Mouse (Mus musculus) CH12.LX (cell line): ENCODE data around the gene Efhd2.

Experiments used
- CHD2 ChIP-seq: IDR thresholded peaks from 2 replicates; pipeline ENCODE4 v1.6.1; 2011; ENCODE audit warnings: low read length, improper control_type of control experiment
- CTCF ChIP-seq, 2 experiments: IDR thresholded peaks in 1 of 2; conservative IDR thresholded peaks in 1 of 2; 2 replicates each; pipeline ENCODE4 v1.5.1; 2011 to 2012; ENCODE audit warnings: low read depth in 2 of 2, low read length in 2 of 2, improper control_type of control experiment in 1 of 2, inconsistent platforms in 1 of 2, mild to moderate bottlenecking in 1 of 2, moderate library complexity in 1 of 2
- JUND ChIP-seq: conservative IDR thresholded peaks from 2 replicates; pipeline ENCODE4 v1.6.1; 2011; ENCODE audit warnings: low read depth, low read length, improper control_type of control experiment
- MAFK ChIP-seq: IDR thresholded peaks from 2 replicates; pipeline ENCODE4 v1.6.1; 2011; ENCODE audit warnings: low read length, improper control_type of control experiment; ENCODE audit not compliant: insufficient replicate concordance
- MAX ChIP-seq: IDR thresholded peaks from 2 replicates; pipeline ENCODE4 v1.6.1; 2011; ENCODE audit warnings: low read length, improper control_type of control experiment
- MAZ ChIP-seq: IDR thresholded peaks from 2 replicates; pipeline ENCODE4 v1.6.1; 2012; ENCODE audit warnings: low read depth, mild to moderate bottlenecking, inconsistent platforms, low read length, improper control_type of control experiment, moderate library complexity
- ZC3H11A ChIP-seq: IDR thresholded peaks from 2 replicates; pipeline ENCODE4 v1.6.1; 2012; ENCODE audit warnings: low read depth, mild to moderate bottlenecking, inconsistent platforms, low read length, improper control_type of control experiment
- ZKSCAN1 ChIP-seq: IDR thresholded peaks from 2 replicates; pipeline ENCODE4 v1.6.1; 2012; ENCODE audit warnings: low read depth, inconsistent platforms, low read length, improper control_type of control experiment, borderline replicate concordance

- TF ChIP-seq CHD2 (no peak), CTCF (conservative IDR thresholded peaks at IDR 0.05 in 1 of 2, IDR thresholded peaks at IDR 0.05 in 1 of 2; ENCODE audit: low read depth in 2 of 2, low read length in 2 of 2) (no peak), MAX (no peak), MAFK (no peak), ZC3H11A (no peak), JUND (no peak), MAZ (no peak), ZKSCAN1 (no peak)
Observed at GRCm38 (mm10) chr4:141833911-141834310, 40.8 kb downstream of the Efhd2 start.
